Mouse (Mus musculus) lung, embryonic 16.5 days (tissue): ENCODE results near the gene Ltn1. TPM values are rescaled to one million over a fixed set of nuclear protein-coding genes. Genes with fewer than 3 reads are reported as not detected.

Experiments
- ATAC-seq: fragments of 200-750 bp; cut with Nextera tagmentation; 2 replicates; pipeline ENCODE4 v1.8.0; 2017; ENCODE audit warnings: low read depth, mild to moderate bottlenecking, moderate library complexity
- H3K27ac ChIP-seq: fragments of 300-500 bp; sonication (generic); 2 replicates; pipeline ENCODE4 v1.5.1; 2014; ENCODE audit warnings: mild to moderate bottlenecking, control low read depth, low read length
- H3K27me3 ChIP-seq: fragments of 300-500 bp; sonication (generic); 2 replicates; pipeline ENCODE4 v1.6.1; 2014; ENCODE audit warnings: low read depth, low read length, mixed read lengths; ENCODE audit not compliant: control insufficient read depth, insufficient read depth
- H3K36me3 ChIP-seq: fragments of 300-500 bp; sonication (generic); 2 replicates; pipeline ENCODE4 v1.6.1; 2014; ENCODE audit warnings: low read length; ENCODE audit not compliant: control insufficient read depth, insufficient read depth
- H3K4me1 ChIP-seq: fragments of 300-500 bp; sonication (generic); replicated peaks from 2 replicates; pipeline ENCODE4 v1.6.1; 2014; ENCODE audit warnings: low read length, mixed read lengths; ENCODE audit not compliant: control insufficient read depth, insufficient read depth
- H3K4me2 ChIP-seq: fragments of 300-500 bp; sonication (generic); 2 replicates; pipeline ENCODE4 v1.6.1; 2014; ENCODE audit warnings: low read depth, low read length, control low read depth
- H3K4me3 ChIP-seq: fragments of 300-500 bp; sonication (generic); 2 replicates; pipeline ENCODE4 v1.5.1; 2014; ENCODE audit warnings: mild to moderate bottlenecking, low read length, control low read depth
- H3K9ac ChIP-seq: fragments of 300-500 bp; sonication (generic); 2 replicates; pipeline ENCODE4 v1.6.1; 2014; ENCODE audit warnings: low read length, control low read depth
- H3K9me3 ChIP-seq: fragments of 300-500 bp; sonication (generic); 2 replicates; pipeline ENCODE4 v1.6.1; 2016; ENCODE audit warnings: low read length; ENCODE audit not compliant: control insufficient read depth
- WGBS: fragments of 180-500 bp; shearing (Covaris S2); extraction: QIAGEN DNeasy Blood & Tissue Kit; methylation state at CpG from one replicate; pipeline ENCODE4 v1.1.7; 2014; 5-methylcytosine and 5-hydroxymethylcytosine counted together
- polyA plus RNA-seq: library from polyadenylated mRNA; unstranded; fragments of >200 nt; fragmentation: Nextera tagmentation; extraction: Ambion mirVana; gene quantifications from 2 replicates; pipeline ENCODE4 v1.2.1, GENCODE M21; 2015

Gene Ltn1
- polyA plus RNA-seq, result 28.9 and 30.0 TPM in 2 replicates

DNA sequence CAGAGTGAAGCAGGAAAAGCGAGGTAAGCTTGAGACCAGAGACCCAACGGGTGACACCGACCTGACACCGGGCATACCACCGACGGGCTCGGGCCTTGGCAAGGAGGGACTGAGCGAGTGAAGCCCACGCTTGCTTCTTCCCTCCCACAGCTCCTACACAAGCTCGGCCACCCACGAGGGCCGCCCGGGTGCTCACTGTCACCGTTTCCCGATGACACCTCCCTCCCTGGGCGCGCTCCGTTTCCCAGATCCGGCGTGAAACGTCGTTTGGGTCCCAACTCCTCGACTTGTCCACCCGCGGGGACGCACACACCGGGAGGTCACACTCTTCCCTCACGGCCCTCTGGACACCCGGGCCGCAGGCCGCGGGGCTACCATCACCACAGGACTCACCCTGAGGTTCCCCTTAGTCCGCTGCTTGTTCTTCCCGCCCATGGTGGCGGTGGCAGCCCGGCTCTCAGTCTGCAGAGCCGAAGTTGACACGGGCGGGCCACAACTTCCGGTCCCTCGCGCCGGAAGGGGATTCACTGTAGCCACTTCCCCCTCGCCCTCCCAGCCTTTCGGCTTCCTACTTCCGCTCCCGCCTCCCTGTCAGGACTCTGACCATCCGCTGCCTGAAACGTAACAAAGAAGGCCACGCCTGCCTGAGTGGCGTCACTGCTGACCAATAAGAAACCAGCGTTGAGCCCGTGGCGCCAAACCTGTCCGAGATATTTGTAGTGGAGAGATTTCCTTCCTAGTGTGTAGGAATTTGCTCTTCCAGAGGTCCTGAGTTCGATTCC, at the start of gene Ltn1:
Gene Ltn1, minus strand, starts transcription at position 580 of the 782 bp plus-strand sequence.
- peaks cover 2% of the 10 kb centered on the region; the same call in 1 of the 2 replicates for H3K4me1 ChIP-seq
- peak within 1 kb of the TSS; percentile 72 for H3K4me3 ChIP-seq
- WGBS, result under 1% methylated on average over 56 of the region's 56 CpGs
- H3K4me2 ChIP-seq, result peak within 1 kb of the TSS; percentile 89
- peak within 1 kb of the TSS; percentile 78 for H3K9ac ChIP-seq
- peak; percentile 100 for ATAC-seq
- no peaks in the 10 kb centered on the region for H3K36me3 ChIP-seq
- H3K27ac ChIP-seq, result peak within 1 kb of the TSS; percentile 23; the same call in 1 of the 2 replicates
- no peaks in the 10 kb centered on the region for H3K27me3 ChIP-seq
- no peaks in the 10 kb centered on the region for H3K9me3 ChIP-seq

DNA sequence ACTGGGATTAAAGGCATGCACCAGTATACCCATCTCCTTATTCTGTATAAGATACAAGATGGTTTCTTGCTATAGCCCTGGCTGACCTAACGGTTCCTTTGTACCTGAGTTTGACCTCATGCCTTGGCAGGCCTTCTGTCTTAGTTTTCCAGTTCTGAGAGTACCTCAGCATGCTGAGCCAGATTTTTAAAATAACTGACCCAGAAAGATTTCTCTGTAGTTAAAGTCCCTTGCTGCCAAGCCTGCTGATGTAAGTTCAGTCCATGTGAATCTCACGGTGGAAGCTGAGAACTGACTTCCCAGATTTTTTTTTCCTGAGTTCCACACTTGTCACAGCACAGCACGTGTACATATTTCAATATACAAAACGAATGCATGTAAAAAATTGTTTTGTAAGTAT, 38.2 kb upstream of the Ltn1 start:
- ATAC-seq, result no peak
- Histone ChIP-seq H3K27ac (no peak overlapping the region), H3K4me2 (no peak overlapping the region), H3K36me3 (peaks cover 30% of the 10 kb centered on the region), H3K4me1 (no peaks in the 10 kb centered on the region), H3K9ac (no peak overlapping the region), H3K27me3 (no peaks in the 10 kb centered on the region), H3K4me3 (no peak overlapping the region), H3K9me3 (no peaks in the 10 kb centered on the region)
- 88% methylated on average over 4 of the region's 4 CpGs for WGBS

DNA sequence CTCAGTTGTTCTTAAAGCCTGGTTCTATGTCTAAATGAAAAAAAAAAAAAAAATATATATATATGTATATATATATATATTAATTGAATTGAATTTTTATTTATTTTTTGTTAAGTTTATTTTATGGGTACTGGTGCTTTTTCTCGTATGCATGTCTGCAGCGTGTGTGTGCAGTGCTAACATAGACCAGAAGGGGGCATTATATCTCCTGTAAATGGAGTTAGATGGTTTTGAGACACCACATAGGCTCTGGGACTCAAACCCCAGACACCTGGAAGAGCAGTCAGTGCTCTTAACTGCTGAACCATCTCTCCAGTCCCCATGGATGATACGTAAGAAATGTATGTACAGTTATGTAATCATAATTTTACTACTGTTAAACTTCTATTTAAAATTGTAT, 26.3 kb upstream of the Ltn1 start:
- H3K4me1 ChIP-seq, result peaks cover 13% of the 10 kb centered on the region
- no peak overlapping the region for H3K9ac ChIP-seq
- H3K27me3 ChIP-seq, result no peaks in the 10 kb centered on the region
- H3K27ac ChIP-seq, result no peak overlapping the region
- WGBS, result 97% methylated on average over 3 of the region's 3 CpGs
- no peaks in the 10 kb centered on the region; the same call in 1 of the 2 replicates for H3K9me3 ChIP-seq
- no peak overlapping the region for H3K4me2 ChIP-seq
- H3K4me3 ChIP-seq, result no peak overlapping the region
- no peak for ATAC-seq
- H3K36me3 ChIP-seq, result peaks cover 11% of the 10 kb centered on the region

- Histone ChIP-seq H3K9ac (peak overlapping the region; percentile 92), H3K4me3 (peak overlapping the region; percentile 98), H3K27me3 (no peaks in the 10 kb centered on the region), H3K4me1 (peaks cover 13% of the 10 kb centered on the region), H3K36me3 (peaks cover 2% of the 10 kb centered on the region; the same call in 1 of the 2 replicates), H3K9me3 (no peaks in the 10 kb centered on the region; the same call in 1 of the 2 replicates), H3K4me2 (peak overlapping the region; percentile 93), H3K27ac (peak overlapping the region; percentile 75)
- ATAC-seq, result peak; percentile 72
- WGBS, result under 1% methylated on average over 38 of the region's 38 CpGs
Measured at GRCm38 (mm10) chr16:87455180-87455611, 22.8 kb upstream of the Ltn1 start.

- H3K4me3 ChIP-seq, result peak within 1 kb of the TSS; percentile 98
- H3K27ac ChIP-seq, result peak within 1 kb of the TSS; percentile 75
- H3K36me3 ChIP-seq, result peaks cover 2% of the 10 kb centered on the region; the same call in 1 of the 2 replicates
- peaks cover 13% of the 10 kb centered on the region for H3K4me1 ChIP-seq
- H3K9me3 ChIP-seq, result no peaks in the 10 kb centered on the region; the same call in 1 of the 2 replicates
- peak within 1 kb of the TSS; percentile 92 for H3K9ac ChIP-seq
- H3K4me2 ChIP-seq, result peak within 1 kb of the TSS; percentile 93
- no peaks in the 10 kb centered on the region for H3K27me3 ChIP-seq
- WGBS, result 9% methylated on average over 45 of the region's 45 CpGs
- ATAC-seq, result peak; percentile 98
Measured at GRCm38 (mm10) chr16:87454419-87455179, 22.2 kb upstream of the Ltn1 start, which contains the start of gene Usp16. Gene Usp16 (plus strand): TSS chr16:87454703.

DNA sequence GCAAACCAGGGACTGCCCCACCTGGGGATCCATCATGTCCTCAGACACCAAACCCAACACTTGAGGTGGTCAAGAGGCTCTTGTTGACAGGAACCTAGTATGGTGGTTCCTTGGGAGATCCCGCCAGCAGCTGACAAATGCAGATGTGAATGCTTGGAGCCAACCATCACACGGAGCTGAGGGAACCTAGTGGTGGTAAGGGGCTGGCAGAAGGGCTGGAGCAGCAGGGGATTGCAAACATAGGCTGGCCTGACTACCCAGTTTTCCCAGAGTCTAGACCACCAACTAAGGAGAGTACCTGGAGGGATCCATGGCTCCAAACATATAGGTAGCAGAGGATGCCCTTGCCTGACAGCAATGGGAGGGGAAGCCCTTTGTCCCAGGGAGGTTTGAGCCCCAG, 20.8 kb upstream of the Ltn1 start:
- Histone ChIP-seq H3K4me2 (no peak overlapping the region), H3K27me3 (no peaks in the 10 kb centered on the region), H3K9ac (no peak overlapping the region), H3K36me3 (no peaks in the 10 kb centered on the region), H3K27ac (no peak overlapping the region), H3K4me3 (no peak overlapping the region), H3K9me3 (no peaks in the 10 kb centered on the region; the same call in 1 of the 2 replicates), H3K4me1 (peaks cover 13% of the 10 kb centered on the region)
- 85% methylated on average over 2 of the region's 2 CpGs for WGBS
- no peak for ATAC-seq

DNA sequence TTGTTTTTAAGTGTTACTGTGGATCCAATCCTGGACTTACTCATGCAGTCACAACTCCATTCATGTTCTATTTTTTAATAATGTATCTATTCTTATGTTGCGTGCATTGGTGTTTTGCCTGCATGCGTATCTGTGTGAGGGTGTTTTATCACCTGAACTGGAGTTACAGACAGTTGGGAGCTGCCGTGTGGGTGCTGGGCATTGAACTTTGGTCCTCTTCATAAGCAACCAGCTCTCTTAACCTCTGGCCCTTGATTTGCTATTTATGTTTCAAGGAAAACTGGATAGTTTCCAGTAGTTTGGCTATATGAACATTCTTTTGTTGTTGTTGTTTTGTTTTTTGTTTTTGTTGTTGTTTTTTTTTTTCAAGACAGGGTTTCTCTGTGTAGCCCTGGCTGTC, 13.1 kb upstream of the Ltn1 start:
- no peaks in the 10 kb centered on the region for H3K36me3 ChIP-seq
- H3K9me3 ChIP-seq, result no peaks in the 10 kb centered on the region
- H3K4me3 ChIP-seq, result no peak overlapping the region
- peaks cover 13% of the 10 kb centered on the region for H3K4me1 ChIP-seq
- WGBS, result 92% methylated on average over 3 of the region's 3 CpGs
- no peak for ATAC-seq
- H3K9ac ChIP-seq, result no peak overlapping the region
- no peak overlapping the region for H3K4me2 ChIP-seq
- no peaks in the 10 kb centered on the region for H3K27me3 ChIP-seq
- H3K27ac ChIP-seq, result no peak overlapping the region

DNA sequence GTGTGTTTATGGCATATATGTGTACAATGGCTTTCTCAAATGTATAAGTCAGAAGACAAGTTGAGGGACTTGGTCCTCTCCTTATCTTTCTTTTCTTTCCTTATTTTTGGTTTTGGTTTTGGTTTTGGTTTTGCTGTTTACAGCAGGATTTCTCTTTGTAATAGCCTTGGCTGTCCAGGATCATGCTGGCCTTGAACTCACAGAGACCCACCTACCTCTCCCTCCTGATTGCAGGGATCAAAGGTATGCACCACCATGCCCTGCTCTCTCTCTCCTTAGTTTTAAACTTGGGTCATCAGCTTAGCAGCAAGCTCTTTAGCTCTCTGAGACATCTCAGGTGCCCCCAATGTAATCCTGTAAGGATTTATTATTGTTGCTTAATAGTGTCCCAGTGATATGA, 12.7 kb upstream of the Ltn1 start:
- H3K4me1 ChIP-seq, result peaks cover 13% of the 10 kb centered on the region
- no peaks in the 10 kb centered on the region for H3K27me3 ChIP-seq
- H3K9ac ChIP-seq, result no peak overlapping the region
- no peak overlapping the region for H3K4me3 ChIP-seq
- H3K9me3 ChIP-seq, result no peaks in the 10 kb centered on the region
- no peak for ATAC-seq
- no peak overlapping the region for H3K4me2 ChIP-seq
- H3K27ac ChIP-seq, result no peak overlapping the region
- no peaks in the 10 kb centered on the region for H3K36me3 ChIP-seq

GRCm38 (mm10) chr16:87444071-87444470, 11.7 kb upstream of the Ltn1 start:
- WGBS, result 61% methylated on average over 1 of the region's 1 CpGs
- Histone ChIP-seq H3K9ac (no peak overlapping the region), H3K4me2 (no peak overlapping the region), H3K4me1 (peaks cover 18% of the 10 kb centered on the region), H3K27me3 (no peaks in the 10 kb centered on the region), H3K9me3 (no peaks in the 10 kb centered on the region), H3K4me3 (no peak overlapping the region), H3K36me3 (no peaks in the 10 kb centered on the region), H3K27ac (no peak overlapping the region)
- ATAC-seq, result no peak
